Mouse (Mus musculus) cerebellum, adult 2 months (tissue): ENCODE measurements around the gene Dync1li2. TPM values are rescaled to one million over a fixed set of nuclear protein-coding genes. Genes with fewer than 3 reads are reported as not detected.
A peak's percentile ranks its signal among the peaks of the same experiment; 100 is the strongest.

Experiments
- DNase-seq, 2 experiments: peaks; one replicate each; pipeline ENCODE4 v3.0.0; 2021
- H3K27ac ChIP-seq: fragments of 200-500 bp; 2 replicates; pipeline ENCODE4 v1.5.1; 2012; ENCODE audit warnings: low read length, control low read depth, inconsistent platforms; ENCODE audit not compliant: insufficient read depth
- H3K27me3 ChIP-seq: fragments of 200-500 bp; 2 replicates; pipeline ENCODE4 v1.6.1; 2012; ENCODE audit warnings: inconsistent platforms, mild to moderate bottlenecking, low read length, moderate library complexity; ENCODE audit not compliant: control insufficient read depth, insufficient read depth
- H3K4me1 ChIP-seq: fragments of 200-500 bp; 2 replicates; pipeline ENCODE4 v1.6.1; 2011; ENCODE audit warnings: low read length; ENCODE audit not compliant: control insufficient read depth, insufficient read depth
- H3K4me3 ChIP-seq: fragments of 200-500 bp; replicated peaks from 2 replicates; pipeline ENCODE3; 2011; ENCODE audit warnings: mild to moderate bottlenecking, low read depth, low read length, control low read depth; ENCODE audit not compliant: insufficient read depth
- CTCF ChIP-seq: fragments of 200-500 bp; IDR thresholded peaks from 2 replicates; pipeline ENCODE4 v1.5.1; 2011; ENCODE audit warnings: low read depth, mild to moderate bottlenecking, control low read depth, low read length, moderate library complexity, borderline replicate concordance; ENCODE audit not compliant: insufficient read depth
- POLR2A ChIP-seq: fragments of 200-500 bp; IDR thresholded peaks from 2 replicates; pipeline ENCODE4 v1.6.1; 2011; ENCODE audit warnings: low read length, control low read depth, borderline replicate concordance; ENCODE audit not compliant: insufficient read depth
- WGBS: fragments of 180-500 bp; shearing (Covaris S2); methylation state at CpG from one replicate; pipeline ENCODE4 v1.1.7; 2018; 5-methylcytosine and 5-hydroxymethylcytosine counted together
- polyA plus RNA-seq: library from polyadenylated mRNA; depleted of rRNA; stranded (reverse); fragments of >200 nt; gene quantifications from 2 replicates; pipeline ENCODE4 v1.2.3, GENCODE M21; 2012

Dync1li2 gene
- polyA plus RNA-seq, 1 experiment: 191 TPM

- peaks cover 21% of the 10 kb centered on the region for H3K4me1 ChIP-seq
- H3K27me3 ChIP-seq: no peaks in the 10 kb centered on the region
- 77% methylated on average over 5 of the region's 5 CpGs for WGBS
- no peak for DNase-seq
- no peak overlapping the region for H3K4me3 ChIP-seq
- H3K27ac ChIP-seq: no peak overlapping the region
- TF ChIP-seq POLR2A (no peak), CTCF (no peak)
Measured at GRCm38 (mm10) chr8:104433191-104433842, 9.5 kb downstream of the Dync1li2 start.

GRCm38 (mm10) chr8:104432656-104433055, 10.2 kb downstream of the Dync1li2 start:
- Histone ChIP-seq H3K27me3 (no peaks in the 10 kb centered on the region), H3K4me1 (peaks cover 21% of the 10 kb centered on the region), H3K27ac (no peak overlapping the region), H3K4me3 (no peak overlapping the region)
- TF ChIP-seq CTCF: no peak
- no peak for TF ChIP-seq POLR2A
- 95% methylated on average over 6 of the region's 6 CpGs for WGBS
- no peak for DNase-seq

- H3K4me3 ChIP-seq: no peak overlapping the region
- DNase-seq: peak in 1 of 2 experiments; percentile 4
- H3K4me1 ChIP-seq: peaks cover 9% of the 10 kb centered on the region
- 52% methylated on average over 7 of the region's 7 CpGs for WGBS
- no peaks in the 10 kb centered on the region for H3K27me3 ChIP-seq
- H3K27ac ChIP-seq: no peak overlapping the region
- TF ChIP-seq CTCF: no peak
- no peak for TF ChIP-seq POLR2A
Measured at GRCm38 (mm10) chr8:104430230-104430629, 12.6 kb downstream of the Dync1li2 start.

GRCm38 (mm10) chr8:104427703-104428102, 15.1 kb downstream of the Dync1li2 start:
- TF ChIP-seq POLR2A (no peak), CTCF (no peak)
- 90% methylated on average over 13 of the region's 13 CpGs for WGBS
- no peak for DNase-seq

GRCm38 (mm10) chr8:104422313-104422712, 20.5 kb downstream of the Dync1li2 start:
- H3K4me3 ChIP-seq: no peak overlapping the region
- H3K4me1 ChIP-seq: no peaks in the 10 kb centered on the region
- H3K27me3 ChIP-seq: no peaks in the 10 kb centered on the region
- no peak overlapping the region for H3K27ac ChIP-seq
- TF ChIP-seq POLR2A (no peak), CTCF (no peak)
- DNase-seq: no peak
- 82% methylated on average over 6 of the region's 6 CpGs for WGBS

More at GRCm38 (mm10) chr8:104427703-104428102, 15.1 kb downstream of the Dync1li2 start:
- H3K27ac ChIP-seq: no peak overlapping the region
- no peak overlapping the region for H3K4me3 ChIP-seq
- H3K4me1 ChIP-seq: no peaks in the 10 kb centered on the region; the same call in 1 of the 2 replicates
- no peaks in the 10 kb centered on the region for H3K27me3 ChIP-seq

GRCm38 (mm10) chr8:104416022-104416421, 26.8 kb downstream of the Dync1li2 start:
- DNase-seq: no peak
- no peak for TF ChIP-seq CTCF
- no peak for TF ChIP-seq POLR2A
- Histone ChIP-seq H3K27me3 (no peaks in the 10 kb centered on the region), H3K4me1 (no peaks in the 10 kb centered on the region), H3K27ac (no peak overlapping the region), H3K4me3 (no peak overlapping the region)
- 76% methylated on average over 6 of the region's 6 CpGs for WGBS

GRCm38 (mm10) chr8:104414204-104414603, 28.6 kb downstream of the Dync1li2 start:
- no peaks in the 10 kb centered on the region for H3K4me1 ChIP-seq
- no peak for TF ChIP-seq POLR2A
- TF ChIP-seq CTCF: 0 out of 2 replicates have a peak, but pooled peaks have one; percentile 4
- H3K27me3 ChIP-seq: no peaks in the 10 kb centered on the region
- 44% methylated on average over 3 of the region's 3 CpGs for WGBS
- no peak overlapping the region for H3K4me3 ChIP-seq
- no peak overlapping the region for H3K27ac ChIP-seq
- no peak for DNase-seq

- Histone ChIP-seq H3K27me3 (no peaks in the 10 kb centered on the region), H3K4me3 (no peak overlapping the region), H3K4me1 (no peaks in the 10 kb centered on the region), H3K27ac (no peak overlapping the region)
- TF ChIP-seq CTCF (no peak), POLR2A (no peak)
- 77% methylated on average over 4 of the region's 4 CpGs for WGBS
- DNase-seq: no peak
Measured at GRCm38 (mm10) chr8:104413770-104414169, 29.1 kb downstream of the Dync1li2 start.
